Mouse (Mus musculus) frontal cortex, postnatal 10 days (tissue): ENCODE results near the gene Psmb3.
A peak's percentile ranks its signal among the peaks of the same experiment; 100 is the strongest.
"Not testable (repeated sequence)": the region's sequence is repeated elsewhere in the genome, so short reads cannot be mapped to it uniquely, and the experiment has no call there.

Source experiments
- DNase-seq, 2 experiments: peaks; one replicate each; pipeline ENCODE4 v3.0.0; 2022; ENCODE audit warnings: low spot score in 2 of 2, mixed read lengths in 1 of 2

Gene Psmb3

GRCm38 (mm10) chr11:97703039-97703826 lies at the start of gene Psmb3:
Psmb3 (plus strand) TSS chr11:97703399.
- DNase-seq = peak; percentile 99

- DNase-seq = no peak
These were observed 49.0 kb upstream of the Psmb3 start for GRCm38 (mm10) chr11:97654210-97654609.

- no peak for DNase-seq
These were observed 46.8 kb upstream of the Psmb3 start for GRCm38 (mm10) chr11:97656269-97656971.

GRCm38 (mm10) chr11:97657184-97657945 lies 45.8 kb upstream of the Psmb3 start:
- DNase-seq = no peak

GRCm38 (mm10) chr11:97657967-97658366 lies 45.2 kb upstream of the Psmb3 start:
- DNase-seq = not testable (repeated sequence)

GRCm38 (mm10) chr11:97658751-97659266 lies 44.4 kb upstream of the Psmb3 start:
- DNase-seq = no peak

- no peak for DNase-seq
These were observed 43.8 kb upstream of the Psmb3 start for GRCm38 (mm10) chr11:97659267-97659989.

- peak in 1 of 2 experiments; percentile 68 for DNase-seq
These were observed 43.0 kb upstream of the Psmb3 start for GRCm38 (mm10) chr11:97659990-97660714.

GRCm38 (mm10) chr11:97660734-97661647 lies 42.2 kb upstream of the Psmb3 start:
- no peak for DNase-seq

GRCm38 (mm10) chr11:97661648-97662133 lies 41.5 kb upstream of the Psmb3 start:
- no peak for DNase-seq

GRCm38 (mm10) chr11:97662207-97662892 lies 40.8 kb upstream of the Psmb3 start:
- DNase-seq = no peak

GRCm38 (mm10) chr11:97662893-97663527 lies 40.2 kb upstream of the Psmb3 start, which contains the start of gene Mllt6:
Mllt6 (plus strand) TSS chr11:97663414.
- DNase-seq = peak in 1 of 2 experiments; percentile 65

GRCm38 (mm10) chr11:97663528-97664338 lies 39.5 kb upstream of the Psmb3 start:
- DNase-seq = no peak

GRCm38 (mm10) chr11:97664339-97664665 lies 38.9 kb upstream of the Psmb3 start:
- DNase-seq = no peak

GRCm38 (mm10) chr11:97664771-97665240 lies 38.4 kb upstream of the Psmb3 start:
- no peak for DNase-seq

- no peak for DNase-seq
These were observed 37.8 kb upstream of the Psmb3 start for GRCm38 (mm10) chr11:97665431-97665830.

GRCm38 (mm10) chr11:97666221-97666620 lies 37.0 kb upstream of the Psmb3 start:
- no peak for DNase-seq
